In genomic region chr16:48303509-48303908, GRCm38 (mm10) we compare ENCODE assay signal across 33 mouse cellular contexts. TPM values are rescaled to one million over a fixed set of nuclear protein-coding genes. Genes with fewer than 3 reads are reported as not detected.
DNase-seq lines count a peak whose midpoint lies in the region; TF ChIP-seq lines count a peak whose summit lies in the region.
"Had no signal": no experiment of that assay in that cellular context is flagged by ENCODE, and none has a peak within 500 bp of the region (broad histone marks: within the 10 kb centered on the region; RNA-seq: fewer than 3 reads in every experiment).

Gene Dppa2, plus strand, starts transcription at chr16:48303908.

- H3K79me3 ChIP-seq in C2C12 (ENCODE audit: low read depth): no peaks in the 10 kb centered on the region

- no peaks in the 10 kb centered on the region for H3K79me2 ChIP-seq in C2C12 (ENCODE audit: control insufficient read depth, insufficient read depth)

- no peak within 1 kb of the TSS for H3ac ChIP-seq in C2C12 (ENCODE audit: control insufficient read depth, insufficient read length, low read depth)

- no peak within 1 kb of the TSS for H3K4me3 ChIP-seq in C2C12 (ENCODE audit: insufficient read depth, poor library complexity, severe bottlenecking)
- H3K4me3 ChIP-seq: forebrain, embryonic 12.5 days; heart, embryonic 15.5 days; hindbrain, embryonic 12.5 days; intestine, embryonic 15.5 days; limb, embryonic 10.5 days; limb, embryonic 15.5 days; liver, embryonic 15.5 days; neural tube, embryonic 15.5 days had no signal

- H3K36me3 ChIP-seq in C2C12 (ENCODE audit: control insufficient read depth, insufficient read depth): no peaks in the 10 kb centered on the region
- H3K36me3 ChIP-seq: forebrain, embryonic 12.5 days; heart, embryonic 15.5 days; hindbrain, embryonic 12.5 days; intestine, embryonic 15.5 days; limb, embryonic 10.5 days; limb, embryonic 15.5 days; liver, embryonic 15.5 days; neural tube, embryonic 15.5 days had no signal

- H3K27me3 ChIP-seq in C2C12 (ENCODE audit: control insufficient read depth, insufficient read depth, insufficient read length): no peaks in the 10 kb centered on the region
- H3K27me3 ChIP-seq: forebrain, embryonic 12.5 days; heart, embryonic 15.5 days; hindbrain, embryonic 12.5 days; intestine, embryonic 15.5 days; limb, embryonic 15.5 days; liver, embryonic 15.5 days; neural tube, embryonic 15.5 days had no signal

- DNase-seq in 3T3-L1 (ENCODE audit: low read depth, low spot score): peak; percentile 12
- DNase-seq in Muller cell, postnatal 12 days (ENCODE audit: inconsistent ontology term): peak; percentile 40
- DNase-seq in yolk sac, embryonic 10.5 days (ENCODE audit: low spot score): peak; percentile 6
- DNase-seq in thymus, postnatal 10 days (ENCODE audit: low spot score in 2 of 2): no peak
- DNase-seq in embryo, embryonic 10 days (ENCODE audit: low spot score): no peak
- DNase-seq: adrenal gland, postnatal 14 days; cerebellum, adult 18-20 months; cerebellum, postnatal 10 days; forebrain, postnatal 0 days; gastrocnemius, postnatal 10 days; heart, postnatal 36 days; kidney, postnatal 10 days; layer of hippocampus, adult 9-11 months; lung, embryonic 14.5 days; lung, postnatal 14 days; midbrain, embryonic 14.5 days; spleen, adult 18-20 months; thymus, adult 2 months; thymus, postnatal 4 days had no signal

- no peak for TF ChIP-seq CTCF in C2C12 (IDR thresholded peaks at IDR 0.05; ENCODE audit: control insufficient read depth, insufficient read depth, insufficient read length)

TF ChIP-seq in C2C12, 6 proteins besides CTCF, POLR2A, EP300 and RAD21:
- no peak for TF ChIP-seq MYOD1 (IDR thresholded peaks at IDR 0.05; ENCODE audit: control insufficient read depth, insufficient read length, low read depth)
- TF ChIP-seq CEBPB (IDR thresholded peaks at IDR 0.05; ENCODE audit: low read depth): peak; percentile 35
TF ChIP-seq in C2C12: peak in this region for 1.

RNA-seq across cellular contexts. Expression of gene Dppa2, which starts in this region (rescaled TPM):
- polyA plus RNA-seq in C2C12 (2012; fragmentation: generic; extraction: Trizol): 0.02 TPM
- polyA plus RNA-seq: CD4-positive, CD25-positive, alpha-beta regulatory T cell, adult 4 months; embryonic facial prominence, embryonic 14.5 days; forebrain, embryonic 12.5 days; forebrain, postnatal 0 days; gonadal fat pad, adult 2 months; heart, embryonic 15.5 days; hindbrain, embryonic 12.5 days; hindbrain, postnatal 0 days; intestine, embryonic 15.5 days; limb, embryonic 10.5 days; limb, embryonic 15.5 days; liver, embryonic 15.5 days; midbrain, embryonic 14.5 days; neural tube, embryonic 15.5 days; stomach, postnatal 0 days; thymus, adult 2 months had no signal

Comparison
In these comparisons a context has a peak if more than half of its experiments do, and no peak if none do; other contexts are left out.
1. DNase-seq: peak in 3T3-L1 (single experiment), Muller cell, postnatal 12 days (single experiment) and yolk sac, embryonic 10.5 days (single experiment); none in thymus, postnatal 10 days (0 of 2) and embryo, embryonic 10 days (single experiment).